Mouse (Mus musculus) olfactory bulb, adult 2 months (tissue): ENCODE data around the gene Irs3. TPM values are rescaled to one million over a fixed set of nuclear protein-coding genes. Genes with fewer than 3 reads are reported as not detected.

ENCODE experiments used
- H3K27ac ChIP-seq: fragments of 200-500 bp; 2 replicates; pipeline ENCODE4 v1.5.1; 2012; ENCODE audit warnings: low read depth, low read length; ENCODE audit not compliant: insufficient read depth
- H3K4me1 ChIP-seq: fragments of 200-500 bp; 2 replicates; pipeline ENCODE4 v1.6.1; 2012; ENCODE audit warnings: low read length; ENCODE audit not compliant: control insufficient read depth, insufficient read depth
- H3K4me3 ChIP-seq: fragments of 200-500 bp; 2 replicates; pipeline ENCODE4 v1.5.1; 2012; ENCODE audit warnings: mild to moderate bottlenecking, low read depth, low read length, moderate library complexity; ENCODE audit not compliant: insufficient read depth
- CTCF ChIP-seq: fragments of 200-500 bp; IDR thresholded peaks from 2 replicates; pipeline ENCODE4 v1.5.1; 2012; ENCODE audit warnings: low read depth, mild to moderate bottlenecking, low read length, moderate library complexity; ENCODE audit not compliant: insufficient read depth
- POLR2A ChIP-seq: fragments of 200-500 bp; IDR thresholded peaks from 2 replicates; pipeline ENCODE4 v1.6.1; 2012; ENCODE audit warnings: mild to moderate bottlenecking, low read depth, low read length, moderate library complexity; ENCODE audit not compliant: insufficient read depth
- WGBS: fragments of 180-500 bp; shearing (Covaris S2); methylation state at CpG from one replicate; pipeline ENCODE4 v1.1.7; 2018; 5-methylcytosine and 5-hydroxymethylcytosine counted together
- polyA plus RNA-seq: library from polyadenylated mRNA; stranded (reverse); fragments of >200 nt; gene quantifications from 2 replicates; pipeline ENCODE4 v1.2.4, GENCODE M21; 2012; ENCODE audit warnings: low replicate concordance; ENCODE audit not compliant: missing spikeins, insufficient read depth, insufficient read length

Gene Irs3
- polyA plus RNA-seq, 1 experiment = not detected

- Histone ChIP-seq H3K27ac (no peak overlapping the region), H3K4me3 (no peak overlapping the region), H3K4me1 (peaks cover 5% of the 10 kb centered on the region)
- TF ChIP-seq CTCF (no peak), POLR2A (no peak)
- 48% methylated on average over 4 of the region's 4 CpGs for WGBS
These were observed 3.7 kb upstream of the Irs3 start for GRCm38 (mm10) chr5:137649251-137649650.

GRCm38 (mm10) chr5:137647827-137648601 is 2.5 kb upstream of the Irs3 start:
- H3K27ac ChIP-seq = no peak overlapping the region
- no peak for TF ChIP-seq CTCF
- no peak for TF ChIP-seq POLR2A
- 82% methylated on average over 9 of the region's 9 CpGs for whole genome bisulfite sequencing
- no peak overlapping the region for H3K4me3 ChIP-seq
- peaks cover 5% of the 10 kb centered on the region for H3K4me1 ChIP-seq

- TF ChIP-seq CTCF = no peak
- no peak for TF ChIP-seq POLR2A
- H3K4me1 ChIP-seq = peaks cover 5% of the 10 kb centered on the region
- no peak overlapping the region for H3K27ac ChIP-seq
- peak overlapping the region; percentile 1; the same call in 1 of the 2 replicates for H3K4me3 ChIP-seq
- 13% methylated on average over 44 of the region's 44 CpGs for WGBS
These were observed 343 bp downstream of the Irs3 start for GRCm38 (mm10) chr5:137645091-137645651.

GRCm38 (mm10) chr5:137644484-137644883 is 1.0 kb downstream of the Irs3 start:
- no peak for TF ChIP-seq CTCF
- no peak for TF ChIP-seq POLR2A
- Histone ChIP-seq H3K27ac (no peak overlapping the region), H3K4me1 (peaks cover 5% of the 10 kb centered on the region), H3K4me3 (no peak overlapping the region)
- 68% methylated on average over 19 of the region's 19 CpGs for WGBS

GRCm38 (mm10) chr5:137642886-137643285 is 2.6 kb downstream of the Irs3 start:
- WGBS = 53% methylated on average over 4 of the region's 4 CpGs
- no peak overlapping the region for H3K4me3 ChIP-seq
- TF ChIP-seq CTCF = no peak
- no peak for TF ChIP-seq POLR2A
- no peak overlapping the region for H3K27ac ChIP-seq
- H3K4me1 ChIP-seq = peaks cover 5% of the 10 kb centered on the region

GRCm38 (mm10) chr5:137641054-137641453 is 4.5 kb downstream of the Irs3 start, which contains the start of gene Sap25:
Gene Sap25 (plus strand): TSS chr5:137641334.
- TF ChIP-seq POLR2A (no peak), CTCF (peak; percentile 43; the same call in 1 of the 2 replicates)
- no peak within 1 kb of the TSS for H3K4me3 ChIP-seq
- H3K27ac ChIP-seq = no peak within 1 kb of the TSS
- 92% methylated on average over 19 of the region's 19 CpGs for WGBS
- peaks cover 5% of the 10 kb centered on the region for H3K4me1 ChIP-seq

GRCm38 (mm10) chr5:137639472-137639871 is 6.0 kb downstream of the Irs3 start:
- Histone ChIP-seq H3K4me3 (no peak overlapping the region), H3K27ac (no peak overlapping the region), H3K4me1 (no peaks in the 10 kb centered on the region)
- TF ChIP-seq CTCF = no peak
- no peak for TF ChIP-seq POLR2A
- 86% methylated on average over 7 of the region's 7 CpGs for WGBS

GRCm38 (mm10) chr5:137633397-137634084 is 12.0 kb downstream of the Irs3 start:
- H3K4me3 ChIP-seq = no peak overlapping the region
- TF ChIP-seq POLR2A (no peak), CTCF (no peak)
- WGBS = 72% methylated on average over 12 of the region's 12 CpGs
- no peak overlapping the region for H3K27ac ChIP-seq
- H3K4me1 ChIP-seq = peaks cover 20% of the 10 kb centered on the region

- Histone ChIP-seq H3K27ac (no peak overlapping the region), H3K4me1 (peaks cover 22% of the 10 kb centered on the region), H3K4me3 (no peak overlapping the region)
- TF ChIP-seq POLR2A = no peak
- TF ChIP-seq CTCF = no peak
- WGBS = 77% methylated on average over 4 of the region's 4 CpGs
These were observed 13.9 kb downstream of the Irs3 start for GRCm38 (mm10) chr5:137631591-137631990.
